Mouse (Mus musculus) midbrain, embryonic 16.5 days (tissue): ENCODE measurements around the gene Ror2. TPM values are rescaled to one million over a fixed set of nuclear protein-coding genes. Genes with fewer than 3 reads are reported as not detected.

Experiments used
- ATAC-seq: fragments of 200-750 bp; cut with Nextera tagmentation; 2 replicates; pipeline ENCODE4 v1.8.0; 2017; ENCODE audit warnings: moderate TSS enrichment
- H3K27ac ChIP-seq: fragments of 300-500 bp; sonication (generic); 2 replicates; pipeline ENCODE4 v1.5.1; 2014; ENCODE audit warnings: mild to moderate bottlenecking, low read length, mixed read lengths
- H3K27me3 ChIP-seq: fragments of 300-500 bp; sonication (generic); 2 replicates; pipeline ENCODE4 v1.6.1; 2014; ENCODE audit warnings: low read depth, low read length, mixed read lengths; ENCODE audit not compliant: control insufficient read depth, insufficient read depth
- H3K36me3 ChIP-seq: fragments of 300-500 bp; sonication (generic); 2 replicates; pipeline ENCODE4 v1.6.1; 2014; ENCODE audit warnings: mild to moderate bottlenecking, low read length, moderate library complexity, mixed read lengths; ENCODE audit not compliant: control insufficient read depth, insufficient read depth
- H3K4me1 ChIP-seq: fragments of 300-500 bp; sonication (generic); 2 replicates; pipeline ENCODE4 v1.6.1; 2014; ENCODE audit warnings: mild to moderate bottlenecking, low read length, mixed read lengths; ENCODE audit not compliant: control insufficient read depth, insufficient read depth
- H3K4me2 ChIP-seq: fragments of 300-500 bp; sonication (generic); 2 replicates; pipeline ENCODE4 v1.6.1; 2014; ENCODE audit warnings: mild to moderate bottlenecking, low read length, mixed read lengths
- H3K4me3 ChIP-seq: fragments of 300-500 bp; sonication (generic); 2 replicates; pipeline ENCODE4 v1.5.1; 2014; ENCODE audit warnings: low read depth, mild to moderate bottlenecking, low read length, moderate library complexity, mixed read lengths
- H3K9ac ChIP-seq: fragments of 300-500 bp; sonication (generic); 2 replicates; pipeline ENCODE4 v1.6.1; 2014; ENCODE audit warnings: low read depth, low read length, mixed read lengths
- H3K9me3 ChIP-seq: fragments of 300-500 bp; sonication (generic); replicated peaks from 2 replicates; pipeline ENCODE4 v1.6.1; 2014; ENCODE audit warnings: mild to moderate bottlenecking, low read length, mixed read lengths; ENCODE audit not compliant: control insufficient read depth, poor library complexity, severe bottlenecking
- WGBS: fragments of 180-500 bp; shearing (Covaris S2); extraction: QIAGEN DNeasy Blood & Tissue Kit; methylation state at CpG from one replicate; pipeline ENCODE4 v1.1.7; 2014; 5-methylcytosine and 5-hydroxymethylcytosine counted together
- polyA plus RNA-seq: library from polyadenylated mRNA; unstranded; fragments of >200 nt; fragmentation: Nextera tagmentation; extraction: Ambion mirVana; gene quantifications from 2 replicates; pipeline ENCODE4 v1.2.1, GENCODE M21; 2015

Ror2 gene
- polyA plus RNA-seq, 1 experiment from 2014 or later: 2.4 TPM

DNA sequence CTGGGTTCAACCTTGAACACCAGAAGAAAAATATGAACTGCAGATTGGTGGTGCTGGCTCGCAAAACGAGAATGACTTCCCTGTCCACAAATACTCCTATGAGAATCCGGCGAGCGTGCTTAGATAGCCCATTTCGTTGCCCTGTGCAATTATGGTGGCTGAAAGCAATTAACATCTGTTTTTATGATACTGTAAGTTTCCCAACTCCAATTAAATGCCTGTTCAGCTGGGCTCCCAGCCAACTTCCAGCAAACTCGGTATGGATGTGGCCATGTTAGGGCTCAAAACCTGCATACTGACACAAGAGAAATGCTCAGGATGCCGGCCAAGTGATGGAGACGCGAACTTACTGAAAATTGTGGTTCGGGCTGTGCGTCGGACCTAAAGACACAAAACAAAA is 155.4 kb downstream of the Ror2 start:
- no peak for ATAC-seq
- Histone ChIP-seq H3K9me3 (no peaks in the 10 kb centered on the region), H3K9ac (no peak overlapping the region), H3K4me1 (no peaks in the 10 kb centered on the region), H3K4me3 (no peak overlapping the region), H3K4me2 (no peak overlapping the region), H3K27ac (no peak overlapping the region), H3K36me3 (no peaks in the 10 kb centered on the region), H3K27me3 (no peaks in the 10 kb centered on the region)
- 90% methylated on average over 13 of the region's 13 CpGs for WGBS

DNA sequence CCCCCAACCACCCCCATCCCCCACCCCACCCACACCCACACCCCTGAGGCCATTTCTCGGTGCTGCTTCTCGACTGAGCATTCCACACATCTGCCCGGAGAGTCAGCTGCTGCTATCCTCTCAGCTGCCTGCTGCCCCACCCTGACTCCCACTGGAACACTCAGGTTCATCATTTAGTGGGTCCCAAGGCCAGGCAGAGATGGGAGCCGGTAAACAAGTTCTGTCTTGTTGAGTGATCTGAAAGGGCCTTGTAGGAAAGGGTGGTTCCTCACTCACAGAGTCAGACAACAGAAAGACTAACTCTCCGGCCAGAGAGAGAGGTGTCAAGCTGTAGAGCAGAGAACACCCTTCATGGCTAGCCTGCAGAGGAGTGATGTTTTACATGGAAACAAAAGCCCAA is 155.9 kb downstream of the Ror2 start:
- Histone ChIP-seq H3K4me1 (no peaks in the 10 kb centered on the region), H3K27me3 (no peaks in the 10 kb centered on the region), H3K9me3 (no peaks in the 10 kb centered on the region), H3K27ac (no peak overlapping the region), H3K4me3 (no peak overlapping the region), H3K9ac (no peak overlapping the region), H3K4me2 (no peak overlapping the region), H3K36me3 (no peaks in the 10 kb centered on the region)
- 87% methylated on average over 5 of the region's 5 CpGs for WGBS
- no peak for ATAC-seq

GRCm38 (mm10) chr13:53125627-53126026 is 160.3 kb downstream of the Ror2 start:
- WGBS: 86% methylated on average over 5 of the region's 5 CpGs
- no peak for ATAC-seq
- Histone ChIP-seq H3K4me1 (peaks cover 4% of the 10 kb centered on the region; the same call in 1 of the 2 replicates), H3K4me3 (no peak overlapping the region), H3K9me3 (no peaks in the 10 kb centered on the region), H3K9ac (no peak overlapping the region), H3K27me3 (no peaks in the 10 kb centered on the region), H3K36me3 (no peaks in the 10 kb centered on the region), H3K27ac (no peak overlapping the region), H3K4me2 (no peak overlapping the region)

GRCm38 (mm10) chr13:53122085-53122484 is 163.8 kb downstream of the Ror2 start:
- H3K36me3 ChIP-seq: no peaks in the 10 kb centered on the region
- no peaks in the 10 kb centered on the region for H3K9me3 ChIP-seq
- no peak overlapping the region for H3K27ac ChIP-seq
- no peak for ATAC-seq
- no peak overlapping the region for H3K4me3 ChIP-seq
- H3K4me1 ChIP-seq: peaks cover 11% of the 10 kb centered on the region
- no peak overlapping the region for H3K4me2 ChIP-seq
- no peaks in the 10 kb centered on the region for H3K27me3 ChIP-seq
- WGBS: 81% methylated on average over 8 of the region's 8 CpGs
- H3K9ac ChIP-seq: no peak overlapping the region

- Histone ChIP-seq H3K27ac (no peak overlapping the region), H3K36me3 (no peaks in the 10 kb centered on the region), H3K9me3 (no peaks in the 10 kb centered on the region), H3K4me2 (peak overlapping the region; percentile 38), H3K4me1 (peaks cover 11% of the 10 kb centered on the region), H3K27me3 (no peaks in the 10 kb centered on the region), H3K4me3 (no peak overlapping the region), H3K9ac (no peak overlapping the region; the same call in 1 of the 2 replicates)
- WGBS: 13% methylated on average over 11 of the region's 11 CpGs
- ATAC-seq: 0 out of 2 replicates have a peak, but pooled peaks have one; percentile 55
Observed at GRCm38 (mm10) chr13:53120906-53121305, 165.0 kb downstream of the Ror2 start.

DNA sequence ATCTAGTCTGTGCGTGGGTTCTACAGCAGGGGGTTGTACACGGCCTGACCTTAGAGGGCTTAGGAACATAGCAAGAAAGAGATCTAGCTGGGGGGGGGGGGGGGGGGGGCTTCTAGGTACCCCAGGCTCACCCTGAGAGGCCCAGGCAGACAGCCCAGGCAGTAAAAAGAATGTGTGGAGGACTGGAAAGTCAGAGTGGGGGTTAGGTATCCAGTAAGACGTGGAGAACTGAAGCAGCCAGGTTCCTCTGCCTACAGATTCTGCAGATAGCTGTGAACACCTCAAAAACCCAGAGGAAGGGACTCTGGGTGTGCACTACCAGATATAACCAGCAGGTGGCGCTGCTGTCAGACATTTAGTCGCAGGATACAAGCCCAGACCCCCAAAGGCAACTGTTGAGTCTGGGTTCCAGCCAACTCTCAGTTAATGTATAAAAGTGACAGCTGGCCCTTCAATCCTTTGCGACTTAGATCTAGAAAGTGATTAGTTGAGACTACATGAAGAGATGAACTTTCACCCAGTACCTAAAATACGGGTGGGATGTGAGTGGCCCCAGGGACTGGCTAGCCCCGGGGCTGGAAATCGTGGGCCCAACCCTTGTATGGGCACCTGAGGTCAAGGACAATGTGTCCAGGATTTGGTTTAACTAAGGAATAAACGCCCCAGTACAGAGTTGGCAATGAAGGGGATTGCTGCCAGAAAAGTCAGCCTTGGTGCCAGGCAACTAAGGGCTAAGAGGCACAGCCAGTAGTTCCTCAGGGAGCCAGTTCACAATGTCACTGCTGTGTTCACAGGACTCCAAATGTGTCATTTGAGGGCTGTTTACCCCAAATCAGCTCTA is 166.1 kb downstream of the Ror2 start:
- ATAC-seq: peak; percentile 69

DNA sequence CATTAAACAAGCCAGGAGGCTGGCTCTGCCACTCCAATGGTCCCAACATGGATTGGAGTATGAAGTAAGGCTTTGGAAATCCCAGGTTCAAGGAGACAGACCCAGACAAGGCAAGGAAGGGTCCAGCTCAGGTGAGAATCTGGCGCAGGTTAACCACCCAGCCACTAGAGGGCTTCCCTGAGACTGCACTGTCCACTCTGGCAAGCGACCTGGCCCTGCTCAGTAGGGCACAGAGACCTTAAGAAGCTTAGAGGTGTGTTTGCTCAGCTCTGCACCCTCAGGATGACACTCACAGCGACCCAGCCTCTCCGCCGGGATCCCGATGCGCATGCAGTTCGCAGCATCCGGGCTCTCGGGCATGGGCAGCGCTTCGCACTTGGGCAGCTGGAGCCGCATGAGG is 167.5 kb downstream of the Ror2 start:
- Histone ChIP-seq H3K36me3 (no peaks in the 10 kb centered on the region), H3K27ac (no peak overlapping the region), H3K4me2 (no peak overlapping the region), H3K4me1 (peaks cover 11% of the 10 kb centered on the region), H3K27me3 (no peaks in the 10 kb centered on the region), H3K9me3 (no peaks in the 10 kb centered on the region), H3K9ac (no peak overlapping the region), H3K4me3 (no peak overlapping the region)
- 77% methylated on average over 13 of the region's 13 CpGs for WGBS
- ATAC-seq: no peak

More for the DNA sequence above, 166.1 kb downstream of the Ror2 start:
- no peaks in the 10 kb centered on the region for H3K9me3 ChIP-seq
- H3K4me2 ChIP-seq: no peak overlapping the region
- no peaks in the 10 kb centered on the region for H3K27me3 ChIP-seq
- peaks cover 11% of the 10 kb centered on the region for H3K4me1 ChIP-seq
- no peak overlapping the region for H3K4me3 ChIP-seq
- H3K27ac ChIP-seq: no peak overlapping the region
- H3K36me3 ChIP-seq: no peaks in the 10 kb centered on the region
- WGBS: 28% methylated on average over 9 of the region's 10 CpGs
- H3K9ac ChIP-seq: no peak overlapping the region

DNA sequence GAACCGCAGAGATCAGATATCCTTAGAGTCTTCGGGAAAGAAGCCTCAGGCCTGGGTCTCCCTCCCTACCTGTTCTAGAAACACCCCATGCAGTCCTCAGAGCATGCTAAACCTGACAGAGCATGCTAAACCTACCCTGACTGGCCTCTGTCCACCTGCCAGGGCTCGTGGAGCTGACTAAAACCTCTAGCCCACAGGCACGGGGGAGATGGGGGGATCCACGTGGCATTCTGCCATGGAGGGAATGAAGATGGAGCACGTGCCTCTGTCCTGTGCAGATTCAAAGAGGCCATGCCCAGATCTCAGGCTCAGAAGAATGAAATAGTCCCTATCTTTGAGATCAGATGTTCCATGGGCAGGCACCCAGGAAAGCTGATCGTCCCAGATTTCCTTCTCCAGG is 168.0 kb downstream of the Ror2 start:
- no peak for ATAC-seq
- WGBS: 88% methylated on average over 7 of the region's 7 CpGs
- no peaks in the 10 kb centered on the region for H3K9me3 ChIP-seq
- H3K27ac ChIP-seq: no peak overlapping the region
- H3K27me3 ChIP-seq: no peaks in the 10 kb centered on the region
- peaks cover 11% of the 10 kb centered on the region for H3K4me1 ChIP-seq
- H3K4me3 ChIP-seq: no peak overlapping the region
- no peak overlapping the region for H3K4me2 ChIP-seq
- H3K9ac ChIP-seq: no peak overlapping the region
- H3K36me3 ChIP-seq: no peaks in the 10 kb centered on the region

GRCm38 (mm10) chr13:53110249-53110578 is 175.7 kb downstream of the Ror2 start:
- Histone ChIP-seq H3K27me3 (no peaks in the 10 kb centered on the region), H3K9me3 (no peaks in the 10 kb centered on the region), H3K4me3 (no peak overlapping the region), H3K9ac (no peak overlapping the region), H3K4me2 (no peak overlapping the region), H3K4me1 (peaks cover 3% of the 10 kb centered on the region; the same call in 1 of the 2 replicates), H3K27ac (no peak overlapping the region; the same call in 1 of the 2 replicates), H3K36me3 (no peaks in the 10 kb centered on the region)
- ATAC-seq: peak; percentile 61
- WGBS: 85% methylated on average over 16 of the region's 16 CpGs
